Mouse (Mus musculus): ENCODE results near the gene Tspyl4.

GRCm38 (mm10) chr10:34328310-34328709 lies 31.1 kb downstream of the Tspyl4 start:
- no peak for TF ChIP-seq POLR2A (IDR thresholded peaks at IDR 0.05; ENCODE audit: low read depth, low read length)
- TF ChIP-seq CTCF (conservative IDR thresholded peaks at IDR 0.05; ENCODE audit: insufficient read depth, insufficient read length, low read depth, low read length), result peak; percentile 69
